Mouse (Mus musculus) CH12.LX (cell line): ENCODE results near the gene Ripply2.

ENCODE experiments used
- CTCF ChIP-seq, 2 experiments: IDR thresholded peaks in 1 of 2; conservative IDR thresholded peaks in 1 of 2; 2 replicates each; pipeline ENCODE4 v1.5.1; 2011 to 2012; ENCODE audit warnings: low read depth in 2 of 2, low read length in 2 of 2, improper control_type of control experiment in 1 of 2, inconsistent platforms in 1 of 2, mild to moderate bottlenecking in 1 of 2, moderate library complexity in 1 of 2
- EP300 ChIP-seq: IDR thresholded peaks from 2 replicates; pipeline ENCODE4 v1.6.1; 2011; ENCODE audit warnings: low read length, improper control_type of control experiment
- IRF4 ChIP-seq: IDR thresholded peaks from 2 replicates; pipeline ENCODE4 v1.6.1; 2014; ENCODE audit warnings: low read depth, mild to moderate bottlenecking, inconsistent platforms, low read length, improper control_type of control experiment
- MAX ChIP-seq: IDR thresholded peaks from 2 replicates; pipeline ENCODE4 v1.6.1; 2011; ENCODE audit warnings: low read length, improper control_type of control experiment
- MEF2A ChIP-seq: IDR thresholded peaks from 2 replicates; pipeline ENCODE4 v1.6.1; 2014; ENCODE audit warnings: low read depth, mild to moderate bottlenecking, inconsistent platforms, low read length, improper control_type of control experiment, borderline replicate concordance
- POLR2A ChIP-seq: IDR thresholded peaks from 2 replicates; pipeline ENCODE4 v1.6.1; 2011; ENCODE audit warnings: low read depth, mild to moderate bottlenecking, improper control_type of control experiment, low read length
- RAD21 ChIP-seq: IDR thresholded peaks from 2 replicates; pipeline ENCODE4 v1.6.1; 2011; ENCODE audit warnings: low read depth, mild to moderate bottlenecking, low read length, improper control_type of control experiment, moderate library complexity
- TCF12 ChIP-seq: IDR thresholded peaks from 2 replicates; pipeline ENCODE4 v1.6.1; 2014; ENCODE audit warnings: low read depth, mild to moderate bottlenecking, inconsistent platforms, low read length, improper control_type of control experiment
- USF1 ChIP-seq: IDR thresholded peaks from 2 replicates; pipeline ENCODE4 v1.6.1; 2014; ENCODE audit warnings: low read depth, mild to moderate bottlenecking, inconsistent platforms, low read length, improper control_type of control experiment
- USF2 ChIP-seq: conservative IDR thresholded peaks from 2 replicates; pipeline ENCODE4 v1.6.1; 2011; ENCODE audit warnings: low read depth, low read length, improper control_type of control experiment
- ZMIZ1 ChIP-seq: IDR thresholded peaks from 2 replicates; pipeline ENCODE4 v1.6.1; 2012; ENCODE audit warnings: low read depth, mild to moderate bottlenecking, inconsistent platforms, low read length, improper control_type of control experiment

DNA sequence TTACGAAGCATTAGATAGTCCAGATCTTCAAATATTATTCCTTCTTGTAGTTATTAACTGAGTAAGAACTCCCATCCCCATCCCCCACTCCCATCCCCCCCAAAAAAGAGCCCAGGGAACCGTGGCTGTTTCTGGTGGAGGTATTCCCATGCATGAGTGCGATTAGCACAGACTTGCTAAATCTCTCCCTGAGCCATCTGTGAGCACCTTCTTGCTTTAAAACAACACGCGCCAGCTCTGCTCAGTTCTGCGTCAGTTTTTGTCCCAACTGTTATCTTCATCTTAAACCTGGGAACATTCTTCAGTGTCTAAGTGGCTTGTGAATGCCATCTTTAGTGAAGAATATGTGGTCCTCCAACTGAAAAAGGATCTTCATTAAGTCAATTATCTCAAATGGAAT, 6.8 kb upstream of the Ripply2 start:
- TF ChIP-seq MAX (no peak), POLR2A (no peak), CTCF (conservative IDR thresholded peaks at IDR 0.05 in 1 of 2, IDR thresholded peaks at IDR 0.05 in 1 of 2; ENCODE audit: low read depth in 2 of 2, low read length in 2 of 2) (no peak), TCF12 (no peak), MEF2A (no peak), RAD21 (no peak), IRF4 (no peak), EP300 (no peak), USF1 (no peak), USF2 (no peak), ZMIZ1 (no peak)
